Mouse (Mus musculus): ENCODE data around the gene Cyb5r4.

DNA sequence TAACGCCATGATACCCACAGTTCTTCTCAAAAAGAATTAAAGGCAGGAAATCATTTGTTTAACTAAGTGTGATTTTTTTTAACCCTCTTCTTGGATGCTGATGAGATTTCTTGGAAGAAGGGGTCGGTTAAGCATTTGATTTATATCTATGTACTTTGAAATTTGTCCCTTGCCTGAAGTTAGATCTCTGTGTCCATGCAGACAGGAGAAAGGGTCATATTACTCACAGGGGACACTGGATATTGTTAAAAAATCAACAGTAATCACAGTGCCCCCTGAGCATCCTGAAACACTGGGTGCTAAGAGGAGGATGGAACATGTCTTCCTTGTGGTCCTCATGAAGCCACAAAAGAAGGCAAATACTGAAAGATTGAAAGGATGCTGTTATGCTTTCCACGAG is 37.2 kb upstream of the Cyb5r4 start:
- TF ChIP-seq EP300 (IDR thresholded peaks at IDR 0.05): no peak
- TF ChIP-seq CTCF (IDR thresholded peaks at IDR 0.05): no peak

Data from lung, postnatal 0 days (tissue).